Mouse (Mus musculus): ENCODE data around the gene Msi2.

Gene Msi2

GRCm38 (mm10) chr11:88401333-88401732, 317.0 kb downstream of the Msi2 start:
- DNase-seq (ENCODE audit: low spot score), result no peak

GRCm38 (mm10) chr11:88400926-88401325, 317.4 kb downstream of the Msi2 start:
- no peak for DNase-seq (ENCODE audit: low spot score)

- no peak for DNase-seq (ENCODE audit: low spot score)
Observed at GRCm38 (mm10) chr11:88400235-88400634, 318.1 kb downstream of the Msi2 start.

GRCm38 (mm10) chr11:88399431-88399830, 318.9 kb downstream of the Msi2 start:
- no peak for DNase-seq (ENCODE audit: low spot score)

GRCm38 (mm10) chr11:88399028-88399427, 319.3 kb downstream of the Msi2 start:
- DNase-seq (ENCODE audit: low spot score), result no peak

GRCm38 (mm10) chr11:88395076-88395990, 323.0 kb downstream of the Msi2 start:
- no peak for DNase-seq (ENCODE audit: low spot score)

GRCm38 (mm10) chr11:88394341-88395075, 323.8 kb downstream of the Msi2 start:
- DNase-seq (ENCODE audit: low spot score), result no peak

GRCm38 (mm10) chr11:88392715-88393114, 325.6 kb downstream of the Msi2 start:
- no peak for DNase-seq (ENCODE audit: low spot score)

- no peak for DNase-seq (ENCODE audit: low spot score)
Observed at GRCm38 (mm10) chr11:88391181-88391814, 327.0 kb downstream of the Msi2 start.

- no peak for DNase-seq (ENCODE audit: low spot score)
Observed at GRCm38 (mm10) chr11:88389530-88389929, 328.8 kb downstream of the Msi2 start.

- DNase-seq (ENCODE audit: low spot score), result no peak
Observed at GRCm38 (mm10) chr11:88386916-88387315, 331.4 kb downstream of the Msi2 start.

- no peak for DNase-seq (ENCODE audit: low spot score)
Observed at GRCm38 (mm10) chr11:88382449-88382848, 335.9 kb downstream of the Msi2 start.

GRCm38 (mm10) chr11:88381145-88381909, 337.0 kb downstream of the Msi2 start:
- no peak for DNase-seq (ENCODE audit: low spot score)

- no peak for DNase-seq (ENCODE audit: low spot score)
Observed at GRCm38 (mm10) chr11:88379635-88380034, 338.7 kb downstream of the Msi2 start.

- DNase-seq (ENCODE audit: low spot score), result no peak
Observed at GRCm38 (mm10) chr11:88378686-88379339, 339.5 kb downstream of the Msi2 start.

- DNase-seq (ENCODE audit: low spot score), result no peak
Observed at GRCm38 (mm10) chr11:88372589-88372988, 345.7 kb downstream of the Msi2 start.

- DNase-seq (ENCODE audit: low spot score), result no peak
Observed at GRCm38 (mm10) chr11:88369898-88370297, 348.4 kb downstream of the Msi2 start.

- DNase-seq (ENCODE audit: low spot score), result no peak
Observed at GRCm38 (mm10) chr11:88367501-88367900, 350.8 kb downstream of the Msi2 start.

GRCm38 (mm10) chr11:88365914-88366540, 352.3 kb downstream of the Msi2 start:
- no peak for DNase-seq (ENCODE audit: low spot score)

- no peak for DNase-seq (ENCODE audit: low spot score)
Observed at GRCm38 (mm10) chr11:88364231-88364630, 354.1 kb downstream of the Msi2 start.

GRCm38 (mm10) chr11:88363481-88363880, 354.8 kb downstream of the Msi2 start:
- DNase-seq (ENCODE audit: low spot score), result no peak

Measured in left cerebral cortex, adult 11 months (tissue).